Mouse (Mus musculus): ENCODE data around the gene Gm4353. TPM values are rescaled to one million over a fixed set of nuclear protein-coding genes. Genes with fewer than 3 reads are reported as not detected.
"Not testable (repeated sequence)": the region's sequence is repeated elsewhere in the genome, so short reads cannot be mapped to it uniquely, and the experiment has no call there.

Gene Gm4353
- total RNA-seq (2022) = 1 to 10 TPM in 2 of 4 experiments, under 1 TPM in 2; 0.57 to 1.3 (median 0.98) TPM

DNA sequence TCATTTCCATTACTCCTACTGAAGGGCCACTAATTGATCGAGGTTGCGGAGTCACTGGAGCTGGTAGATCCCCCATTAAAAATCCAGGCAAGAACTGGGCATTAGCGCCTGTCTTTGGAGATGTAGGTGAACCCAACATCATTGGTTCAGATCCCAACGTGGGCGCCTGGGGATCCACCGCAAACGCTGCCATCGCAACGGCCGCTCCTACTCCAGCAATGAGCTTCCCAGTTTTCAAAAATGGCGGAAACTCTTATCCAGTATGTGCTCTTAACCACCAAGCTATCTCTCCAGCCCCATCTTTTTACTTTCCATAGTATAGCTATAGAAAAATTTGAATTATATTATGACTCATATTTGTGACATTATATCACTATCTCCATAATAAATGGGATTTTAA, at the start of gene Gm4353:
Gm4353 (minus strand) TSS at position 270 of the 400 bp plus-strand sequence.
- not testable (repeated sequence) for DNase-seq (ENCODE audit: low spot score)

DNA sequence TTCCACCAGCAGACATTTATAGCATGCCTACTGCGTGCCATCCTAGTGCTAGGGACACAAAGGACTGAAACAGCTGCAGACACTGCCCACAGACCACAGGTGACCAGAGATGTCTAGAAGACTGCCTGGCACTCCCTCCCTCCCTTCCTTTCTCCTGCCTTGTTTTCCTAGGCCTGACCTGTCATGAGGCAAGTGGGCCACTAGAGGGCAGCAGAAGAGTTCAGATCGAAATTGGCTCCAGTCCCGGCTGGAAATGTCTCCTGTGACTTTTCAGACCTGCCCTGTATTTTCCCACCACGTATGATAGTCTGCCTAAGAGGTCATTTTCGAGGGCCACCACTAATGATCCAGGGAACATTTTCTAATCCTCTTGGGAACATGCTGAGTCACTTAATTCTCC, 47.6 kb upstream of the Gm4353 start:
- peak; percentile 79 for DNase-seq (ENCODE audit: low spot score)

DNA sequence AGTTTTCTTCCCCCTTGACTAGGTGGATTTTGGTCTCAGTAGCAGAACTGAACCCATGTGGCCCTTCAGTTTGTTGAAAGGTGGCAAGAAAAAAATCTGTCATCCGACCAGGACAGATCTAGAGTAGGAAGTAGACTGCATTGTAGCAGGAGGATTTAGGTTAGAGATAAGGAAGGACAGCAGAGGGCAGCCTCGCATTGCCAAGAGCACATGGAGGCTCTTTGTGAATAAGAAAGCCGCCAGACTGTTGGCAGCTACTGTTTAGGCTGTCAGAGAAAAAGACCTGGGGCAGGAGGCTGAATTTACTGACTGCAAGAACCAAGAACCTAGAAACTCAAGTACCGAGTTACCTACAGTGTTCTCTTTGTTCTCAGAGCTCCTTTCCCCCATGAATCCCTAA, 47.0 kb upstream of the Gm4353 start:
- no peak for DNase-seq (ENCODE audit: low spot score)

- DNase-seq (ENCODE audit: low spot score) = no peak
These were observed 44.9 kb upstream of the Gm4353 start for GRCm38 (mm10) chr7:116129374-116129773.

DNA sequence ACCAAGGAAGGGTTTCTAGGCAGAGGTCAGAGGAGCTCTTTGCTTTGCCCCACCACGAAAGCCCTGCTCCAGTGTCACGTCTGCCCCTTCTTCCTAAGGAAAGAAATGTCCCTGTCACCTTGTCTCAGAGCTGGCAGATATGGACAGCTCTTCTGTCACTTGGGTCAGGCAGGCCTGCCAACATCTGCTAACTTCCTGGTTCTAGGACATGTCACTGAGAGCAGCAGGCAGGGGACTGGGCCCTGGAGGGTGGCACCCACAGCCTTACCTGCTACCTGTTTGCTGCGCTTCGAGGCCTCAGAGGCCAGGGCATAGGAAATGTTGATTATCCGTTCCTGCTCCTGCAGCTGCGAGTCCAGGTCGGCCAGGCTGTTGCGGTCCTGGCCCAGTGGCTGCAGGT, 43.9 kb upstream of the Gm4353 start:
- DNase-seq (ENCODE audit: low spot score) = no peak

DNA sequence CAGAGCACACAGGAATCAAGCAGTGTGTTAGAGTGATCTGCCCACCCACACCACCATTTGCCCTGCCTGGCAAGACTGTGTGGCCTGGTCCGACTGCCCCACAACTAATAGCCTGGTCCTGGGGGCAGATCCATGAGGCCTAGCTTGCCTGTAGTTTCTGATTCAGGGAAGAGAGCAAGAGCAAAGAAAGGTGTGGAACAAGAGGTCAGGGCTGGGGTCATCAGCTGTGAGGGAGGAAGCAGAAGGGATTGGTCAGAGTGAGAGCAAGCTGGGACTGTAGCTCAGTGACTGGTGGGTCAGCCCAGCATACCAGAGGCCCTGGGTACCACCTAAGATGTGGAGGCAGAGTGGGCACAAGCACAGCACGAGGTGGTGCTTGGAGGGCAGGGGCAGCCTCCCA, 42.6 kb upstream of the Gm4353 start:
- DNase-seq (ENCODE audit: low spot score) = no peak

- DNase-seq (ENCODE audit: low spot score) = no peak
These were observed 41.2 kb upstream of the Gm4353 start for GRCm38 (mm10) chr7:116125671-116126070.

GRCm38 (mm10) chr7:116124057-116124456, 39.6 kb upstream of the Gm4353 start:
- DNase-seq (ENCODE audit: low spot score) = no peak

GRCm38 (mm10) chr7:116123597-116123985, 39.2 kb upstream of the Gm4353 start:
- no peak for DNase-seq (ENCODE audit: low spot score)

DNA sequence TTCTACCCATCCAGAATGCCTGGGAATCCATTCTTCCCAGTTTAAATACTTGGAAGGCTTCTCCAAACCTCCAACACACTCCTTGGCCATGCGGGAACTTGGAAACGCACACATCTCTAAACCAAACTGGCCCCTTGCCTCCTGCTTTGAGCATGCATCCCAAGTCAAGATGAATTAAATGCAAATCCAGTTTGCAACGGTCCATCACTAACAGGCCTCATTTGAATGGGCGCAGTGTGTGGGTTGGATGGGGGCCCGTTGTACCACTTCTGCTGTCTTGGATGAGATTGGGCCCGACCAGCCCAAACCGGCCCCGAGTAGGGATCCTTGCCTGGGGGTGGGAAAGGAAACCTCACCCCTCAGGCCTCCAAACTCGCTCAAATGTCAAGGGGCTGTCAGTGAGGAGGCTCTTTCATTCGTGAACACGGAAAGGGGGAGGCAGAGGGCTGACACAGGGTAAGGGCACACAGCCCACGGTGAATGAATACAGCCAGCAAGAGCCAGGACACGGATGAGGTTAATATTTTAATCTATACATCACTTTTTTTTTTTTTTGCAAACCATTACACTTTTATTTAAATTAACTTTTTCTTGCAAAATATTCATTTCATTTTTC, 38.7 kb upstream of the Gm4353 start:
- DNase-seq (ENCODE audit: low spot score) = no peak

- no peak for DNase-seq (ENCODE audit: low spot score)
These were observed 36.8 kb upstream of the Gm4353 start for GRCm38 (mm10) chr7:116121202-116121601.

- no peak for DNase-seq (ENCODE audit: low spot score)
These were observed 36.3 kb upstream of the Gm4353 start for GRCm38 (mm10) chr7:116120737-116121136.

DNA sequence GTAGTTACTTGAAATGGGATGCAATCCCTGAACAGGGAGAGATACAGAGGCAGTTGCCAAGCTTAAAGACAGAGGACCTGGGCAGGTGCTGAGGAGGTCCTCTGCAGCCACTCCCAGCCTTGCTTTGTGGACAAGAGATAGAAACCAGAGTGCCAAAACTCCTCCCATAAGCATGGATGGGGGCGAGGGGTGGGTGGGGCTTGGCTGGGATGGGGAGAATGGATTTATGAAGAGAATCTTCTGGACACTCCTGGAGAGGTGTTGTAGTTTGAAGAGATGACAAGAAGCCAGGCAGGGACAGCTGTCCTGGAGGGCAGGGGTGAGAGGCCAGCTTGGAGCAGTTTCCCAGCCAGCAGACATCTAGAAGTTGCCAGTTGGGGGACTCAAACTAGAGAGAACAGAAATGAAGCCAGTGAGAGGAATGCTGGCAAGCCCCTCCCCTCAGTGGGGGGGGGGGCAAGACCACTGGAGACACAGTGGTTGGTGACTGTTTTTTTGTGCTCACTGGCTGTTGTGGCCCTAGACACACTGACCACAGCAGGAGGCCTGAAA, 34.9 kb upstream of the Gm4353 start:
- no peak for DNase-seq (ENCODE audit: low spot score)

GRCm38 (mm10) chr7:116115991-116116390, 31.6 kb upstream of the Gm4353 start:
- no peak for DNase-seq (ENCODE audit: low spot score)

DNA sequence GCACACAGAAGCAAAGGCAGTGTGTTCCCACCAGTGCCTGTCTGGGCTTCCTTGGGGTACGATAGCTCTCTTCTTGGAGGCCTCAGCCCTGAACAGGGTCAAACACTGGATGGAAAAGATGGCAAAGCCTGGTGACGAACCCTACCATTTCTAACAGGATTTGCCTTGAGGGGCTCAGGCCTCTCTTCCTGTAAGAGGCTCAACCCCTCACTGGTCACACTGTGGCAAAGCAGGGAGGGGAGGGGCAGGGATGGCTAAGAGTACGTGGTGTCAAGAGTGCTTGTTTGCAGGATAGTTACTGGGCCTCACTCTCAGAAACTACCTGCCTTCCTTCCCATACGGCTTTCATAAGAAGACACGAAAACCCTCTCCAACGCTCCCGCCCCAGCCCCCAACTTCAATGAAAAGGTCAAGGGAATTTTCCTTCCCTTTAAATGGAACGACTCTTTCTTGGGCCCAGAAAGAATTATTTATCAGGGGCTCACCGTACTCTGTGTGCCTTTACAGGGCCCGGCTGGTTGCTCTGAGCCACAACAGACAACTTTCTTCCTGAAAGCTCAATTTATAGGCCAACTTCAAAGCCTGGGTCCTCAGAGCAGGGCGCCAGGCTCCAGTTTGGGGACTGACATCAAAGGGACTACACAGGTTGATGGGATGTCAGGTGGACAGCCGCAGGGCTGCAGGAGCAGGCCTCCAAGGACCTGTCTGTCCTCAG, 30.9 kb upstream of the Gm4353 start:
- DNase-seq (ENCODE audit: low spot score) = no peak

DNA sequence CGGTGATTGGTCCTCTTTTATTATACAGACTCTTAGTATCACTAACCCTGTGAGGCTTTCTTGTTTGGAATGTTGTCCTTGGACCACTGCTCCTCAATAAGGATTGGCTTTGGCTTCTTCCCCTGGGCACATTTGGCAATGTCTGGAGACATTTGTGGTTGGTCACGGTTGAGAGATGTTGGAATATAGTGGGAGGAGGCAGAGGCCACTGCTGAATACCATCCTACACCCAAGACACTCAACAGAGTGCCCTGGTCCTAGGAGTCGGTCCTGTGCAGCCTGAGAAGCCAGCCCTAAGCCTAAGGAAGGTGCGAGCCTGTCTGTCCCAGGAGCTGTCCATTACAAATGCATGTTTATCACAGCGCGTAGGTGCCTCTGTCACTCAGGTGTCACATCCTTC, 27.1 kb upstream of the Gm4353 start:
- no peak for DNase-seq (ENCODE audit: low spot score)

GRCm38 (mm10) chr7:116110661-116111060, 26.2 kb upstream of the Gm4353 start:
- no peak for DNase-seq (ENCODE audit: low spot score)

DNA sequence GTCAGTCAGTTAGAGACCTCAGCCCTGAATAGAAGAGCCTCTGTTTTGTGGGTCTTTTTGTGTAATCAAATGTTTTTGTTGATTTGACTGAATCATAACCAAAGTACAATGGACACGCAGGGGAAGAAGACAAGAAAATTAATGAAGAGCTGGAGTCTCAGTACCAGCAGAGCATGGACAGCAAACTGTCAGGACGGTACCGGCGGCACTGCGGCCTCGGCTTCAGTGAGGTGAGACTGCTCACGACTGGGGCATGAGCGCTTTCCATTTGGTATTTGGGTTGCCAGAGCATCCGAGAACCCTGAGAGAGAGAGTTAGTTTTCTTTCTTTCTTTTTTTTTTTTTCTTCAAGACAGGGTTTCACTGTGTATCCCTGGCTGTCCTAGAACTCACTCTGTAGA, 18.7 kb upstream of the Gm4353 start:
- no peak for DNase-seq (ENCODE audit: low spot score)

DNA sequence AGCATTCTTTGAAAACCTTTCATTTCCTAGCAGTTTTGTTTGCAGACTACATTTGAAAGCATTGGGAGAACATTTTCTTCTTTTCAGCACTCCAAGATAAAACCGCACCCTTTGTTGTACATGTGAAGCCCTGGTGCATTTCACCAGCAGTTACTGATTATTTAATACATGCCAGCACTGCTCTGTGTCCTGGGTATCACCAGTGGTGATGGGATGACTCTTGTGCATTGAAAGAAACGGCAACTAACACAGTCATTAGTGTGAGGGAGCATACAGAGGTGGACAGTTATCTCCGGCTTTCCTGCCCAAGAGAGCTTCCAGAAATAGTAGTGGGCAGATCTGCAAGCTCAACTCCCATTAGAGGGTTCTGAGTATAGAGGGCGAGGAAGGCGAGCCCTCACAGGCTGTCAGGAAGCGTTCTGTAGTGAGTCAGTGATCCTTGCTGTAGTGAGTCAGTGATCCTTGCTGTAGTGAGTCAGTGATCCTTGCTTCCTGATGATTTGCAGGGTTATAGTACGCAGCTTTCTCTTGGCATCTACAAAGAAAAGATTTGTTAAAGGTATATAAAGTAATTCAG, 15.6 kb upstream of the Gm4353 start:
- peak; percentile 19 for DNase-seq (ENCODE audit: low spot score)

- DNase-seq (ENCODE audit: low spot score) = no peak
These were observed 9.0 kb upstream of the Gm4353 start for GRCm38 (mm10) chr7:116093466-116093850.

- peak; percentile 97 for DNase-seq (ENCODE audit: low spot score)
These were observed 8.5 kb upstream of the Gm4353 start for GRCm38 (mm10) chr7:116092710-116093465.

DNA sequence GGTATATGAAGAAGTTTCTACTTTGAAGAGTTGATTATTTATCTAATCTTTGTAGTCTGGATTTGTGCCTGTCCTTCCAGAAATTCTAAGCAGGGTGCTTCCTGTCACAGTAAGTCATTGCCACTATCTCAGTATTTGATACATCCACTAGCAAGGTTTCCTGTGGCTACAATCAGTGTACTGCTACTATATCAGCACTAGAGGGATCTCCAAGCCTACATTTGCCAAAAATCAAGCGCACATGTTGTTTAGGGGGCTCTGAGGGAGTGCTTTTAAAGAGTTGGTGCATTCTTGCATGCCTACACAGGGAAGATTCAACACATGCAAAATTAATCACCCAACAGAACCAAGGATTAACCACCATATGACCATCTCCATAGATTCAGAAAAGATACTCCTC, 23.7 kb downstream of the Gm4353 start:
- no peak for DNase-seq (ENCODE audit: low spot score)
